Comparison of ENCODE assay signal across 10 mouse cellular contexts in the genomic region with DNA sequence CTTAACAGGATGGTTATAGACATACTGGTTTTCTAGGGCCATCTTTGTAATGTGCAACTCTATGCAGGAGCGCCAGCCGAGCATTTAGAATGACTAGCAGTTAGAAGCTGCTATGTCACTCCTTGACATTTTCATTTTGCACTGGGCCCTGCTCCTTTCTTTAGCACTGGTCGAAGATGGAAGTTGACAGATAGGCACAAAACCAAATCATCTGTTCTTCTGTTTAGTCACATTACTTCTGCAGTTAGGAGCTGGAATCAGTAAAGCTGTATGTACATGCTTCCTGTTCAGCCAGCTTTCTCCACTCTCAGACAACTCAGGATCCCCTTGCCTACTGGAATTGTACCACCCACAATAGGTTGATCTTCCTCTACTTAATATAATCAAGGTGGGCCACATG. TPM values are rescaled to one million over a fixed set of nuclear protein-coding genes. Genes with fewer than 3 reads are reported as not detected.
A peak's percentile ranks its signal among the peaks of the same experiment; 100 is the strongest.
DNase-seq lines count a peak whose midpoint lies in the region; ATAC-seq and TF ChIP-seq lines count a peak whose summit lies in the region.
"Had no signal": no experiment of that assay in that cellular context is flagged by ENCODE, and none has a peak within 500 bp of the region (broad histone marks: within the 10 kb centered on the region; RNA-seq: fewer than 3 reads in every experiment).

No protein-coding gene starts in this region.

- ATAC-seq in heart, embryonic 12.5 days (ENCODE audit: insufficient number of reproducible peaks, low FRiP score), result no peak
- no peak for ATAC-seq in hindbrain, embryonic 12.5 days (ENCODE audit: low FRiP score)
- ATAC-seq in midbrain, embryonic 13.5 days, result no peak

- peak overlapping the region; percentile 33 for H3K4me2 ChIP-seq in heart, embryonic 12.5 days
- H3K4me2 ChIP-seq in hindbrain, embryonic 12.5 days (replicated peaks), result peak overlapping the region; percentile 57
- peak overlapping the region; percentile 60 for H3K4me2 ChIP-seq in midbrain, embryonic 13.5 days (replicated peaks)

- H3K4me3 ChIP-seq in heart, embryonic 12.5 days, result no peak overlapping the region
- no peak overlapping the region for H3K4me3 ChIP-seq in hindbrain, embryonic 12.5 days
- H3K4me3 ChIP-seq in midbrain, embryonic 13.5 days (replicated peaks), result peak overlapping the region; percentile 78; the same call in 1 of the 2 replicates

- H3K36me3 ChIP-seq in heart, embryonic 12.5 days, result peaks cover 11% of the 10 kb centered on the region
- H3K36me3 ChIP-seq in hindbrain, embryonic 12.5 days, result peaks cover 14% of the 10 kb centered on the region; the same call in 1 of the 2 replicates
- H3K36me3 ChIP-seq in midbrain, embryonic 13.5 days, result peaks cover 11% of the 10 kb centered on the region

- H3K27me3 ChIP-seq in heart, embryonic 12.5 days (replicated peaks), result no peaks in the 10 kb centered on the region
- no peaks in the 10 kb centered on the region for H3K27me3 ChIP-seq in hindbrain, embryonic 12.5 days
- H3K27me3 ChIP-seq in midbrain, embryonic 13.5 days, result no peaks in the 10 kb centered on the region

- H3K27ac ChIP-seq in heart, embryonic 12.5 days (ENCODE audit: poor library complexity, severe bottlenecking), result no peak overlapping the region
- H3K27ac ChIP-seq in hindbrain, embryonic 12.5 days, result no peak overlapping the region
- no peak overlapping the region for H3K27ac ChIP-seq in midbrain, embryonic 13.5 days

- TF ChIP-seq POLR2A in brain, embryonic 14.5 days (IDR thresholded peaks at IDR 0.05; ENCODE audit: borderline replicate concordance, extremely low read depth, insufficient read depth, insufficient read length, poor library complexity, severe bottlenecking), result no peak

- no peak for TF ChIP-seq CTCF in brain, embryonic 14.5 days (IDR thresholded peaks at IDR 0.05; ENCODE audit: borderline replicate concordance, extremely low read depth, insufficient read depth, insufficient read length)

- no peak overlapping the region for H3K9ac ChIP-seq in heart, embryonic 12.5 days
- H3K9ac ChIP-seq in hindbrain, embryonic 12.5 days, result no peak overlapping the region
- no peak overlapping the region for H3K9ac ChIP-seq in midbrain, embryonic 13.5 days (replicated peaks)

- WGBS in heart, embryonic 12.5 days, result 85% methylated on average over 3 of the region's 3 CpGs
- WGBS in hindbrain, embryonic 12.5 days, result 80% methylated on average over 3 of the region's 3 CpGs
- WGBS in midbrain, embryonic 13.5 days, result 85% methylated on average over 3 of the region's 3 CpGs

- DNase-seq in heart, postnatal 14 days, result no peak
- peak; percentile 6 for DNase-seq in brain, embryonic 14.5 days (ENCODE audit: low read depth)
- no peak for DNase-seq in spleen, adult 18-20 months
- no peak for DNase-seq in urinary bladder, postnatal 14 days (ENCODE audit: low spot score)
- no peak for DNase-seq in left cerebral cortex, postnatal 36 days (ENCODE audit: low spot score in 2 of 2)
- DNase-seq: kidney, adult 18-20 months had no signal

- peaks cover 12% of the 10 kb centered on the region for H3K4me1 ChIP-seq in heart, embryonic 12.5 days (replicated peaks)
- H3K4me1 ChIP-seq in hindbrain, embryonic 12.5 days, result peaks cover 9% of the 10 kb centered on the region
- H3K4me1 ChIP-seq in midbrain, embryonic 13.5 days (replicated peaks), result peaks cover 12% of the 10 kb centered on the region

- intact Hi-C loops in heart, postnatal 14 days (cut with DNase I), result no loop called here
- intact Hi-C loops in left cerebral cortex, postnatal 36 days (cut with DNase I), result no loop called here

- H3K9me3 ChIP-seq in heart, embryonic 12.5 days (replicated peaks), result no peaks in the 10 kb centered on the region
- H3K9me3 ChIP-seq in hindbrain, embryonic 12.5 days (replicated peaks), result no peaks in the 10 kb centered on the region
- H3K9me3 ChIP-seq in midbrain, embryonic 13.5 days, result no peaks in the 10 kb centered on the region

RNA-seq across cellular contexts. Expression of a gene that starts 1.6 kb away (rescaled TPM):
- 20.4 and 20.6 TPM in 2 replicates for polyA plus RNA-seq in heart, embryonic 12.5 days (2016; fragmentation: Nextera tagmentation; extraction: Ambion mirVana)
- total RNA-seq in heart, postnatal 14 days (2021), result 10 to 100 TPM; 18.4 to 18.7 TPM
- 10.2 and 14.2 TPM in 2 replicates for polyA plus RNA-seq in brain, embryonic 14.5 days (2012; rRNA removed)
- polyA plus RNA-seq in hindbrain, embryonic 12.5 days (2016; fragmentation: Nextera tagmentation; extraction: Ambion mirVana), result 26.5 and 30.2 TPM in 2 replicates
- 23.8 and 27.3 TPM in 2 replicates for polyA plus RNA-seq in midbrain, embryonic 13.5 days (2015; fragmentation: Nextera tagmentation; extraction: Ambion mirVana)
- 10 to 100 TPM; 23.4 to 23.8 TPM for total RNA-seq in left cerebral cortex, postnatal 36 days (2021)

RNA-seq across cellular contexts. Expression of a gene that starts 18.2 kb away (rescaled TPM):
- polyA plus RNA-seq in heart, embryonic 12.5 days (2016; fragmentation: Nextera tagmentation; extraction: Ambion mirVana), result 0.09 TPM in 1 of 2 replicates, not detected in the other
- 1 to 10 TPM; 1.3 to 1.8 TPM for total RNA-seq in heart, postnatal 14 days (2021)
- polyA plus RNA-seq in brain, embryonic 14.5 days (2012; rRNA removed), result 0.34 and 0.78 TPM in 2 replicates
- polyA plus RNA-seq in hindbrain, embryonic 12.5 days (2016; fragmentation: Nextera tagmentation; extraction: Ambion mirVana), result 0.22 and 0.30 TPM in 2 replicates
- polyA plus RNA-seq in midbrain, embryonic 13.5 days (2015; fragmentation: Nextera tagmentation; extraction: Ambion mirVana), result 0.20 and 0.39 TPM in 2 replicates
- under 1 TPM; 0.66 to 0.72 TPM for total RNA-seq in left cerebral cortex, postnatal 36 days (2021)
- total RNA-seq: ES-E14 had no signal

RNA-seq across cellular contexts. Expression of a gene that starts 48.3 kb away (rescaled TPM):
- 135 and 141 TPM in 2 replicates for polyA plus RNA-seq in heart, embryonic 12.5 days (2016; fragmentation: Nextera tagmentation; extraction: Ambion mirVana)
- 10 to 100 TPM; 19.0 to 21.9 TPM for total RNA-seq in heart, postnatal 14 days (2021)
- polyA plus RNA-seq in brain, embryonic 14.5 days (2012; rRNA removed), result 36.1 and 48.9 TPM in 2 replicates
- polyA plus RNA-seq in hindbrain, embryonic 12.5 days (2016; fragmentation: Nextera tagmentation; extraction: Ambion mirVana), result 127 and 132 TPM in 2 replicates
- polyA plus RNA-seq in midbrain, embryonic 13.5 days (2015; fragmentation: Nextera tagmentation; extraction: Ambion mirVana), result 92.8 and 96.7 TPM in 2 replicates
- total RNA-seq in left cerebral cortex, postnatal 36 days (2021), result 10 to 100 TPM; 15.5 to 18.5 TPM

RNA-seq across cellular contexts. Expression of a gene that starts 48.4 kb away (rescaled TPM):
- 27.1 and 27.2 TPM in 2 replicates for polyA plus RNA-seq in heart, embryonic 12.5 days (2016; fragmentation: Nextera tagmentation; extraction: Ambion mirVana)
- total RNA-seq in heart, postnatal 14 days (2021), result 1 to 10 TPM; 8.5 to 8.6 TPM
- 27.3 and 28.0 TPM in 2 replicates for polyA plus RNA-seq in brain, embryonic 14.5 days (2012; rRNA removed)
- polyA plus RNA-seq in hindbrain, embryonic 12.5 days (2016; fragmentation: Nextera tagmentation; extraction: Ambion mirVana), result 31.2 and 33.7 TPM in 2 replicates
- polyA plus RNA-seq in midbrain, embryonic 13.5 days (2015; fragmentation: Nextera tagmentation; extraction: Ambion mirVana), result 43.1 and 49.5 TPM in 2 replicates
- 10 to 100 TPM; 42.7 to 43.6 TPM for total RNA-seq in left cerebral cortex, postnatal 36 days (2021)

RNA-seq across cellular contexts. Expression of a gene that starts 48.6 kb away (rescaled TPM):
- polyA plus RNA-seq in heart, embryonic 12.5 days (2016; fragmentation: Nextera tagmentation; extraction: Ambion mirVana), result 9.2 and 9.6 TPM in 2 replicates
- not detected for total RNA-seq in heart, postnatal 14 days (2021)
- 15.5 and 22.1 TPM in 2 replicates for polyA plus RNA-seq in brain, embryonic 14.5 days (2012; rRNA removed)
- polyA plus RNA-seq in hindbrain, embryonic 12.5 days (2016; fragmentation: Nextera tagmentation; extraction: Ambion mirVana), result 13.9 and 14.6 TPM in 2 replicates
- 18.8 and 19.6 TPM in 2 replicates for polyA plus RNA-seq in midbrain, embryonic 13.5 days (2015; fragmentation: Nextera tagmentation; extraction: Ambion mirVana)
- total RNA-seq in left cerebral cortex, postnatal 36 days (2021), result 10 to 100 TPM in 1 of 2 experiments, 1 to 10 TPM in 1; 4.9 to 10.7 TPM
